Mouse (Mus musculus) MEL (cell line): Measurements from ENCODE around the gene Egfl7. TPM values are rescaled to one million over a fixed set of nuclear protein-coding genes. Genes with fewer than 3 reads are reported as not detected.

Experiments used
- DNase-seq: peaks from one replicate; pipeline ENCODE4 v3.0.0; 2011; ENCODE audit warnings: low read depth, low spot score
- H3K27ac ChIP-seq: 2 replicates; pipeline ENCODE4 v1.5.1; 2012; ENCODE audit warnings: low read depth, mild to moderate bottlenecking, control low read depth, low read length, moderate library complexity; ENCODE audit not compliant: control insufficient read depth
- H3K27me3 ChIP-seq, 2 experiments: fragments of 150-350 bp in 1 of 2; sonication (generic) in 1 of 2; 2 replicates each; pipeline ENCODE4 v1.6.1; 2012; ENCODE audit warnings: low read length in 2 of 2, mild to moderate bottlenecking in 2 of 2, improper control_type of control experiment in 1 of 2, moderate library complexity in 1 of 2; ENCODE audit not compliant: insufficient read depth in 2 of 2, control insufficient read depth in 1 of 2
- H3K36me3 ChIP-seq, 2 experiments: 2 replicates each; pipeline ENCODE4 v1.6.1; 2012 to 2014; ENCODE audit warnings: low read length in 2 of 2, improper control_type of control experiment in 1 of 2, inconsistent platforms in 1 of 2, mild to moderate bottlenecking in 1 of 2; ENCODE audit not compliant: insufficient read depth in 2 of 2, control insufficient read depth in 1 of 2
- H3K4me1 ChIP-seq, 2 experiments: fragments of 150-350 bp in 1 of 2; sonication (generic) in 1 of 2; 2 replicates each; pipeline ENCODE4 v1.6.1; 2012; ENCODE audit warnings: low read length in 2 of 2, improper control_type of control experiment in 1 of 2, mild to moderate bottlenecking in 1 of 2; ENCODE audit not compliant: insufficient read depth in 2 of 2, control insufficient read depth in 1 of 2
- H3K4me3 ChIP-seq, 2 experiments: fragments of 150-350 bp in 1 of 2; sonication (generic) in 1 of 2; 2 replicates each; pipeline ENCODE4 v1.5.1; 2012; ENCODE audit warnings: low read depth in 2 of 2, low read length in 2 of 2, mild to moderate bottlenecking in 2 of 2, moderate library complexity in 2 of 2, control low read depth in 1 of 2, improper control_type of control experiment in 1 of 2; ENCODE audit not compliant: control insufficient read depth in 1 of 2, insufficient read depth in 1 of 2
- H3K79me2 ChIP-seq: 2 replicates; pipeline ENCODE4 v1.6.1; 2012; ENCODE audit warnings: mild to moderate bottlenecking, low read length, moderate library complexity; ENCODE audit not compliant: control insufficient read depth, poor library complexity, insufficient read depth
- H3K9ac ChIP-seq: 2 replicates; pipeline ENCODE4 v1.6.1; 2012; ENCODE audit warnings: low read depth, mild to moderate bottlenecking, control low read depth, low read length, moderate library complexity; ENCODE audit not compliant: control insufficient read depth, poor library complexity, severe bottlenecking
- H3K9me3 ChIP-seq: fragments of 150-350 bp; sonication (generic); replicated peaks from 2 replicates; pipeline ENCODE4 v1.6.1; 2012; ENCODE audit warnings: mild to moderate bottlenecking, low read length, improper control_type of control experiment, moderate library complexity; ENCODE audit not compliant: insufficient read depth
- BHLHE40 ChIP-seq: IDR thresholded peaks from 2 replicates; pipeline ENCODE4 v1.6.1; 2012; ENCODE audit warnings: low read depth, mild to moderate bottlenecking, inconsistent platforms, low read length, improper control_type of control experiment, borderline replicate concordance
- CHD1 ChIP-seq: IDR thresholded peaks from 2 replicates; pipeline ENCODE4 v1.6.1; 2012; ENCODE audit warnings: low read depth, mild to moderate bottlenecking, inconsistent platforms, low read length, improper control_type of control experiment
- CHD2 ChIP-seq: IDR thresholded peaks from 2 replicates; pipeline ENCODE4 v1.6.1; 2011; ENCODE audit warnings: low read length, improper control_type of control experiment
- E2F4 ChIP-seq: IDR thresholded peaks from 2 replicates; pipeline ENCODE4 v1.6.1; 2011; ENCODE audit warnings: low read depth, low read length, improper control_type of control experiment, borderline replicate concordance
- EP300 ChIP-seq, 2 experiments: IDR thresholded peaks; 2 replicates each; pipeline ENCODE4 v1.6.1; 2011; ENCODE audit warnings: improper control_type of control experiment in 2 of 2, low read length in 2 of 2, low read depth in 1 of 2, mild to moderate bottlenecking in 1 of 2
- ETS1 ChIP-seq: IDR thresholded peaks from 2 replicates; pipeline ENCODE4 v1.6.1; 2012; ENCODE audit warnings: low read depth, mild to moderate bottlenecking, inconsistent platforms, low read length, improper control_type of control experiment, moderate library complexity
- GABPA ChIP-seq: IDR thresholded peaks from 2 replicates; pipeline ENCODE4 v1.6.1; 2012; ENCODE audit warnings: low read depth, mild to moderate bottlenecking, inconsistent platforms, low read length, improper control_type of control experiment, moderate library complexity
- GATA1 ChIP-seq: IDR thresholded peaks from 2 replicates; pipeline ENCODE4 v1.6.1; 2011; ENCODE audit warnings: low read depth, low read length, improper control_type of control experiment
- HCFC1 ChIP-seq: IDR thresholded peaks from 2 replicates; pipeline ENCODE4 v1.6.1; 2012; ENCODE audit warnings: low read depth, mild to moderate bottlenecking, inconsistent platforms, low read length, improper control_type of control experiment, moderate library complexity
- KAT2A ChIP-seq: conservative IDR thresholded peaks from 2 replicates; pipeline ENCODE4 v1.6.1; 2012; ENCODE audit warnings: low read depth, low read length, improper control_type of control experiment, inconsistent platforms
- MAX ChIP-seq: IDR thresholded peaks from 2 replicates; pipeline ENCODE4 v1.6.1; 2011; ENCODE audit warnings: low read length, improper control_type of control experiment
- MXI1 ChIP-seq: IDR thresholded peaks from 2 replicates; pipeline ENCODE4 v1.6.1; 2011; ENCODE audit warnings: mild to moderate bottlenecking, low read depth, low read length, improper control_type of control experiment
- MYC ChIP-seq: IDR thresholded peaks from 2 replicates; pipeline ENCODE4 v1.6.1; 2011; ENCODE audit warnings: low read depth, mild to moderate bottlenecking, low read length, improper control_type of control experiment, moderate library complexity
- SIN3A ChIP-seq: IDR thresholded peaks from 2 replicates; pipeline ENCODE4 v1.6.1; 2012; ENCODE audit warnings: low read length, improper control_type of control experiment, inconsistent platforms
- TBP ChIP-seq: IDR thresholded peaks from 2 replicates; pipeline ENCODE4 v1.8.0; 2011; ENCODE audit warnings: low read depth, low read length, improper control_type of control experiment
- TCF12 ChIP-seq: IDR thresholded peaks from 2 replicates; pipeline ENCODE4 v1.6.1; 2014; ENCODE audit warnings: low read depth, mild to moderate bottlenecking, inconsistent platforms, low read length, improper control_type of control experiment, moderate library complexity
- UBTF ChIP-seq: IDR thresholded peaks from 2 replicates; pipeline ENCODE4 v1.6.1; 2012; ENCODE audit warnings: low read depth, mild to moderate bottlenecking, inconsistent platforms, low read length, improper control_type of control experiment, moderate library complexity, borderline replicate concordance; ENCODE audit not compliant: insufficient read depth
- ZKSCAN1 ChIP-seq: IDR thresholded peaks from 2 replicates; pipeline ENCODE4 v1.6.1; 2012; ENCODE audit warnings: low read depth, mild to moderate bottlenecking, inconsistent platforms, low read length, improper control_type of control experiment, moderate library complexity
- ZMIZ1 ChIP-seq: IDR thresholded peaks from 2 replicates; pipeline ENCODE4 v1.6.1; 2012; ENCODE audit warnings: low read depth, mild to moderate bottlenecking, inconsistent platforms, low read length, improper control_type of control experiment, moderate library complexity
- ZNF384 ChIP-seq: IDR thresholded peaks from 2 replicates; pipeline ENCODE4 v1.6.1; 2012; ENCODE audit warnings: low read depth, mild to moderate bottlenecking, inconsistent platforms, low read length, improper control_type of control experiment
- polyA plus RNA-seq, 2 experiments: library from polyadenylated mRNA; stranded (reverse) in 1 of 2; unstranded in 1 of 2; fragments of >175 nt in 1 of 2; fragments of >200 nt in 1 of 2; gene quantifications; 2 replicates each; pipeline versions ENCODE4 v1.2.1 to v1.2.4; 2012; ENCODE audit warnings: low replicate concordance in 2 of 2, low read depth in 1 of 2; ENCODE audit not compliant: insufficient read length in 2 of 2, insufficient read depth in 1 of 2, missing spikeins in 1 of 2
- total RNA-seq: library from RNA; depleted of rRNA; stranded (reverse); fragments of 300-350 nt; gene quantifications from 2 replicates; pipeline ENCODE4 v1.2.3, GENCODE M21; 2012

Egfl7 gene
- total and polyA plus RNA-seq, 3 experiments: 73.9 to 125 TPM; not detected in 1

GRCm38 (mm10) chr2:26601595-26601994, 21.8 kb downstream of the Egfl7 start:
- Histone ChIP-seq H3K79me2 (no peaks in the 10 kb centered on the region; the same call in 1 of the 2 replicates), H3K4me3 (no peak overlapping the region), H3K27me3 (no peaks in the 10 kb centered on the region; a peak in 1 of 4 replicates), H3K9ac (no peak overlapping the region), H3K36me3 (no peaks in the 10 kb centered on the region), H3K9me3 (no peaks in the 10 kb centered on the region), H3K4me1 (no peaks in the 10 kb centered on the region; a peak in 1 of 4 replicates), H3K27ac (no peak overlapping the region)
- no peak for DNase-seq
- no peak for TF ChIP-seq SIN3A
- no peak for TF ChIP-seq ETS1
- no peak for TF ChIP-seq ZNF384
- TF ChIP-seq ZKSCAN1: no peak
- no peak for TF ChIP-seq TCF12
- no peak for TF ChIP-seq TBP
- TF ChIP-seq MYC: no peak
- TF ChIP-seq ZMIZ1: no peak
- TF ChIP-seq E2F4: no peak
- no peak for TF ChIP-seq EP300 (IDR thresholded peaks at IDR 0.05; ENCODE audit: low read depth in 1 of 2, low read length in 2 of 2)
- no peak for TF ChIP-seq GABPA
- TF ChIP-seq CHD1: no peak
- no peak for TF ChIP-seq MXI1
- TF ChIP-seq UBTF: no peak
- no peak for TF ChIP-seq MAX
- TF ChIP-seq BHLHE40: no peak
- TF ChIP-seq HCFC1: no peak
- no peak for TF ChIP-seq GATA1
- no peak for TF ChIP-seq KAT2A

- no peak overlapping the region for H3K9ac ChIP-seq
- no peak overlapping the region for H3K4me3 ChIP-seq
- H3K79me2 ChIP-seq: no peaks in the 10 kb centered on the region; the same call in 1 of the 2 replicates
- no peaks in the 10 kb centered on the region for H3K36me3 ChIP-seq
- TF ChIP-seq ZNF384 (no peak), CHD2 (no peak), GATA1 (no peak), ZKSCAN1 (no peak), GABPA (no peak)
- H3K27me3 ChIP-seq: peaks cover 2 to 4% of the 10 kb centered on the region in 2 experiments; a peak in 3 of 4 replicates
- H3K4me1 ChIP-seq: no peaks in the 10 kb centered on the region; a peak in 1 of 4 replicates
- H3K27ac ChIP-seq: no peak overlapping the region
- no peaks in the 10 kb centered on the region for H3K9me3 ChIP-seq
- DNase-seq: no peak
Observed at GRCm38 (mm10) chr2:26602631-26603030, 22.8 kb downstream of the Egfl7 start.
